Mouse (Mus musculus) midbrain, embryonic 14.5 days (tissue): ENCODE measurements around the gene Nptxr. TPM values are rescaled to one million over a fixed set of nuclear protein-coding genes. Genes with fewer than 3 reads are reported as not detected.

Experiments used
- ATAC-seq: fragments of 200-750 bp; cut with Nextera tagmentation; 2 replicates; pipeline ENCODE4 v1.8.0; 2017; ENCODE audit warnings: moderate number of reproducible peaks, moderate library complexity; ENCODE audit not compliant: low FRiP score, low TSS enrichment
- DNase-seq: peaks from one replicate; pipeline ENCODE4 v3.0.0-alpha.2; 2015
- H3K27ac ChIP-seq: fragments of 300-500 bp; sonication (generic); replicated peaks from 2 replicates; pipeline ENCODE4 v1.5.1; 2014; ENCODE audit warnings: mild to moderate bottlenecking, low read depth, low read length, moderate library complexity
- H3K27me3 ChIP-seq: fragments of 300-500 bp; sonication (generic); 2 replicates; pipeline ENCODE4 v1.6.1; 2014; ENCODE audit warnings: low read length, control low read depth, mixed read lengths; ENCODE audit not compliant: control insufficient read depth, insufficient read depth
- H3K36me3 ChIP-seq: fragments of 300-500 bp; sonication (generic); 2 replicates; pipeline ENCODE4 v1.6.1; 2014; ENCODE audit warnings: low read length, control low read depth; ENCODE audit not compliant: control insufficient read depth, insufficient read depth
- H3K4me1 ChIP-seq: fragments of 300-500 bp; sonication (generic); 2 replicates; pipeline ENCODE4 v1.6.1; 2014; ENCODE audit warnings: mild to moderate bottlenecking, antibody characterized with exemption, low read length, control low read depth; ENCODE audit not compliant: control insufficient read depth, insufficient read depth
- H3K4me2 ChIP-seq: fragments of 300-500 bp; sonication (generic); 2 replicates; pipeline ENCODE4 v1.6.1; 2014; ENCODE audit warnings: mild to moderate bottlenecking, low read length, moderate library complexity
- H3K4me3 ChIP-seq: fragments of 300-500 bp; sonication (generic); replicated peaks from 2 replicates; pipeline ENCODE4 v1.5.1; 2014; ENCODE audit warnings: low read depth, low read length
- H3K9ac ChIP-seq: fragments of 300-500 bp; sonication (generic); replicated peaks from 2 replicates; pipeline ENCODE4 v1.6.1; 2014; ENCODE audit warnings: mild to moderate bottlenecking, low read length, moderate library complexity
- H3K9me3 ChIP-seq: fragments of 300-500 bp; sonication (generic); 2 replicates; pipeline ENCODE4 v1.6.1; 2016; ENCODE audit warnings: low read length, control low read depth, mixed read lengths; ENCODE audit not compliant: control insufficient read depth
- WGBS: fragments of 180-500 bp; shearing (Covaris S2); extraction: QIAGEN DNeasy Blood & Tissue Kit; methylation state at CpG from one replicate; pipeline ENCODE4 v1.1.7; 2014; 5-methylcytosine and 5-hydroxymethylcytosine counted together
- polyA plus RNA-seq: library from polyadenylated mRNA; unstranded; fragments of >200 nt; fragmentation: Nextera tagmentation; extraction: Ambion mirVana; gene quantifications from 2 replicates; pipeline ENCODE4 v1.2.1, GENCODE M21; 2014

The Nptxr gene
- polyA plus RNA-seq, 1 experiment from 2014 or later: 17.8 TPM

GRCm38 (mm10) chr15:79740739-79741138 is 63.8 kb downstream of the Nptxr start:
- H3K4me3 ChIP-seq: peak overlapping the region; percentile 94
- H3K27ac ChIP-seq: no peak overlapping the region
- peak overlapping the region; percentile 66 for H3K4me2 ChIP-seq
- peaks cover 23% of the 10 kb centered on the region for H3K4me1 ChIP-seq
- no peaks in the 10 kb centered on the region for H3K9me3 ChIP-seq
- ATAC-seq (no peak), DNase-seq (no peak)
- 86% methylated on average over 3 of the region's 3 CpGs for WGBS
- no peaks in the 10 kb centered on the region for H3K27me3 ChIP-seq
- H3K36me3 ChIP-seq: peaks cover 37% of the 10 kb centered on the region
- peak overlapping the region; percentile 92; the same call in 1 of the 2 replicates for H3K9ac ChIP-seq

Other genes with a start within 250 kb of the Nptxr start
- 0.38 and 0.75 TPM in 2 replicates for gene Dmc1, start 199.7 kb downstream of the Nptxr start, polyA plus RNA-seq
- 6.9 TPM in 2 replicates for gene Fam227a, start 145.8 kb downstream of the Nptxr start, polyA plus RNA-seq
- gene Cby1, start 145.6 kb downstream of the Nptxr start, polyA plus RNA-seq: 84.2 and 89.7 TPM in 2 replicates
- 237 and 259 TPM in 2 replicates for gene Tomm22, start 133.9 kb downstream of the Nptxr start, polyA plus RNA-seq
- gene Josd1, start 116.8 kb downstream of the Nptxr start, polyA plus RNA-seq: 16.2 and 23.9 TPM in 2 replicates
- 42.5 and 49.5 TPM in 2 replicates for gene Gtpbp1, start 113.9 kb downstream of the Nptxr start, polyA plus RNA-seq
- gene Sun2, start 62.2 kb downstream of the Nptxr start, polyA plus RNA-seq: 7.2 and 7.8 TPM in 2 replicates
- gene Dnal4, start 26.9 kb downstream of the Nptxr start, polyA plus RNA-seq: 77.8 and 83.8 TPM in 2 replicates
- gene Npcd, start 29.5 kb upstream of the Nptxr start, polyA plus RNA-seq: 0.26 TPM in 1 of 2 replicates, not detected in the other
- gene Cbx6, start 29.9 kb upstream of the Nptxr start, polyA plus RNA-seq: 46.7 and 52.1 TPM in 2 replicates
- 0.92 and 5.0 TPM in 2 replicates for gene Apobec3, start 86.9 kb upstream of the Nptxr start, polyA plus RNA-seq
- 4.4 TPM in 2 replicates for gene Cbx7, start 166.4 kb upstream of the Nptxr start, polyA plus RNA-seq
- gene Pdgfb, start 210.2 kb upstream of the Nptxr start, polyA plus RNA-seq: 4.7 and 5.1 TPM in 2 replicates